Mouse (Mus musculus): ENCODE results near the gene Sap30. TPM values are rescaled to one million over a fixed set of nuclear protein-coding genes. Genes with fewer than 3 reads are reported as not detected.
"Not testable (repeated sequence)": the region's sequence is repeated elsewhere in the genome, so short reads cannot be mapped to it uniquely, and the experiment has no call there.

The Sap30 gene
- 10 to 100 TPM in 3 of 4 experiments, 1 to 10 TPM in 1; 8.7 to 11.0 (median 10.6) TPM for total RNA-seq (2022)

- peak; percentile 97 to 98 for DNase-seq (ENCODE audit: low spot score in 2 of 2)
Measured at GRCm38 (mm10) chr8:57487441-57488155, at the start of gene Sap30. Gene Sap30, minus strand, starts transcription at chr8:57487860.

GRCm38 (mm10) chr8:57536167-57536566, 48.5 kb upstream of the Sap30 start:
- no peak for DNase-seq (ENCODE audit: low spot score in 2 of 2)

GRCm38 (mm10) chr8:57534495-57534894, 46.8 kb upstream of the Sap30 start:
- no peak for DNase-seq (ENCODE audit: low spot score in 2 of 2)

GRCm38 (mm10) chr8:57533106-57533505, 45.4 kb upstream of the Sap30 start:
- DNase-seq (ENCODE audit: low spot score in 2 of 2): no peak

GRCm38 (mm10) chr8:57532223-57532622, 44.6 kb upstream of the Sap30 start:
- DNase-seq (ENCODE audit: low spot score in 2 of 2): no peak

GRCm38 (mm10) chr8:57530666-57531349, 43.1 kb upstream of the Sap30 start:
- peak; percentile 42 to 48 for DNase-seq (ENCODE audit: low spot score in 2 of 2)

GRCm38 (mm10) chr8:57530238-57530637, 42.6 kb upstream of the Sap30 start:
- no peak for DNase-seq (ENCODE audit: low spot score in 2 of 2)

- no peak for DNase-seq (ENCODE audit: low spot score in 2 of 2)
Measured at GRCm38 (mm10) chr8:57528036-57528435, 40.4 kb upstream of the Sap30 start.

- no peak for DNase-seq (ENCODE audit: low spot score in 2 of 2)
Measured at GRCm38 (mm10) chr8:57520186-57520786, 32.6 kb upstream of the Sap30 start.

- no peak for DNase-seq (ENCODE audit: low spot score in 2 of 2)
Measured at GRCm38 (mm10) chr8:57517723-57518122, 30.1 kb upstream of the Sap30 start.

- DNase-seq (ENCODE audit: low spot score in 2 of 2): not testable (repeated sequence)
Measured at GRCm38 (mm10) chr8:57516685-57517084, 29.0 kb upstream of the Sap30 start.

- DNase-seq (ENCODE audit: low spot score in 2 of 2): not testable (repeated sequence)
Measured at GRCm38 (mm10) chr8:57513178-57513661, 25.6 kb upstream of the Sap30 start.

- DNase-seq (ENCODE audit: low spot score in 2 of 2): no peak
Measured at GRCm38 (mm10) chr8:57512141-57513056, 24.7 kb upstream of the Sap30 start.

GRCm38 (mm10) chr8:57511316-57512118, 23.9 kb upstream of the Sap30 start, which contains the start of gene Hmgb2:
Gene Hmgb2, plus strand, starts transcription at chr8:57511907.
- peak; percentile 99 for DNase-seq (ENCODE audit: low spot score in 2 of 2)

GRCm38 (mm10) chr8:57510791-57511315, 23.2 kb upstream of the Sap30 start:
- DNase-seq (ENCODE audit: low spot score in 2 of 2): no peak

GRCm38 (mm10) chr8:57508657-57509056, 21.0 kb upstream of the Sap30 start:
- no peak for DNase-seq (ENCODE audit: low spot score in 2 of 2)

- DNase-seq (ENCODE audit: low spot score in 2 of 2): no peak
Measured at GRCm38 (mm10) chr8:57507556-57508063, 19.9 kb upstream of the Sap30 start.

- DNase-seq (ENCODE audit: low spot score in 2 of 2): not testable (repeated sequence)
Measured at GRCm38 (mm10) chr8:57505500-57505899, 17.8 kb upstream of the Sap30 start.

GRCm38 (mm10) chr8:57503641-57504040, 16.0 kb upstream of the Sap30 start:
- DNase-seq (ENCODE audit: low spot score in 2 of 2): peak in 1 of 2 experiments; percentile 11
